Mouse (Mus musculus) naive thymus-derived CD4-positive, alpha-beta T cell, adult 2 months (primary cell): ENCODE results near the gene Ccdc136.

Experiments
- DNase-seq: peaks from one replicate; pipeline ENCODE4 v3.0.0-alpha.2; 2011; ENCODE audit warnings: low read depth

Ccdc136 gene

DNA sequence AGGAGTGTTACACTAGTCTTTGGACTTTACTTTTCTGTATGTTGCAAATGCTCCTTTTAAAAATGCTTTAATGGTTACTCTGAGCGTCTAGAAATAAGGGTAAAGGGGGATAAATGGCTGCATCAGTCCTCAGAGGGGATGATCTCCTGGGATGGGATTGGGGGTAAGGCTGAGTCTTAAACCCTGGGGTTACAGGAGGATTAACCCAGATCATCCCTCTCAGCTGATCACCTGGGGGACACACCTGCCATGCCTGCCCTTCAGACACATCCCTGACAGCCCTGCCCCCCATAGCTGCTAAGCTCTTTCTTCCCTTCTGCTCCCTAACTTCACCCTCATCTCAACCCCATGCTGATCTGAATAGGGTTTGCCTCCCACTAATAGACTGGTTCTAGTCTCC is 1.8 kb upstream of the Ccdc136 start:
- DNase-seq: no peak

DNA sequence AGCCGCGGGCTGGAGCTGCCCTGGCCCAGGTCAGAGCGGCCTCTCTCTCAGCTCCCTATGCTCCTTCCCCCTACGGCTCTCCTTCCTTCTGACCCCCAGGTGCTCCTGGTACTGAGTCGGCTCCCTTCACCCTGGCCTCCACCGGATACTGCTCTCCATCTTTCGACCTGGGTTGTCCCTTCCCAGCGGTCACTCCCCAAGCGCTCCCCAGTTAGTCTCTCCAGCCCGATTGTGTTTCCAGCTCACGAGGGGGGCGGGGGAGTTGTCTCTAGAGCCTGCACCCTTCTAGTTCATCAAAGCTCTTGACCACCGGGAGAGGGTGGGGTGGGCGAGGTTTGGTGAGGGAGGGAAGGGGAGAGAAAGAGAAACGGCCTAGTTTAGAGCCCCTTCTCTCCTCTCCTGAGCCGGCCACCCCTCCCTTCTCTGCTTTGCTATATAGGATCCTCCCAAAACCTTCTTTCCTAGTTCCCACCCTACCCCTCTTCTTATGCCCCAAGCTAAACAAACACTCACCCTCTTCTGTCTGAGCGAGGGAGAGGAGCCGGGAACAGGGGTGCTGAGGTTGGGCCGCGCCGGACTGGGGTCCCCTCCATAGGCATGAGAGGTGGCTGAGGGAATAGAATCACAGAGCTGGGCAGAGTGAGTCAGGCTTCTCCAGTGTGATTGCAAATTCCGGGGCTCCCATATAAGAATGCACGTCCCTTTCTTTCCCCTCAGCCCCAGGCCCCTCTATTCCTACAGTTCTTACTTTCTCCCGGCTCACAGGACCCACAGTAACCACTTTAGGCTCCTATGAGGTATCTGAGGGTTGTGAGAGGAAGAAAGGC is 818 bp downstream of the Ccdc136 start:
- no peak for DNase-seq

DNA sequence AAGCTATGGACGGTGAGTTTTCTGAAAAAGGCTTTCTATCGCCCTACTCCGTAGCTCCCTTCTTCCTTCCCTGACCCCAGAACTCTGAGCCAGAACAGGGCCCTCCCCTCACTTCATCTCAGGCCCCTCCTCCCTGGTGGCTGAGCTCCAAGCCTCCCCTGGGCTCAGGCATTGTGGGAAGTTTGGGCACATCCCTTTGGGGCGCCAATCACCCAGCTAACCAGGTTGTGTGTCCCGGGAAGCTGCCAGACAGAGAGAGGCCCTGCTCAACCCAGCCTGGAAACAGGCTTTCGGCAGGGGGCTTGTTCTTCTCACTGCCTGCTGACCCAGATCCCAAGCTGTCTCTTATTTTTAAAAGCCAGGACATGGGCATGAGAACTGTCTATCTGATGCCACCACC is 1.5 kb downstream of the Ccdc136 start:
- DNase-seq: no peak

DNA sequence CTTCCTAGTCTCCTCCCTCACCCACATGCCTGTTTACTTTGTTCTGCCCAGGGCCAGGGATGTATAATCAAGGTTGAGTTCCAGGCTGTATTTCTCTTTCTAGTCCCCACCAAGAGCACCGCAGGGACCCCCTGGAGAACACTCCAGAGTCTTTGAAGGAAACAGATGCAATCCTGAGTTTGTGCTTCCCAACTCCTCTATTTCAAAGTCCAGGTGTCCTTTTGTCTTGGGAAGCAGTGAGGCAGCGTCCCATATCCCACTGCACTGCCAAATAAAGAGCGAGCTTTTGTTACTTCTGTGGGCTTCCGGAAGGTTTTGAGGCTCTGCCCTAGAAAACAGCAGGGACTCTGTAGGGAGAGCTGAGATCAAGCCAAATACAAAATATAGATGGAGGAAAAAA is 3.7 kb downstream of the Ccdc136 start:
- DNase-seq: no peak

DNA sequence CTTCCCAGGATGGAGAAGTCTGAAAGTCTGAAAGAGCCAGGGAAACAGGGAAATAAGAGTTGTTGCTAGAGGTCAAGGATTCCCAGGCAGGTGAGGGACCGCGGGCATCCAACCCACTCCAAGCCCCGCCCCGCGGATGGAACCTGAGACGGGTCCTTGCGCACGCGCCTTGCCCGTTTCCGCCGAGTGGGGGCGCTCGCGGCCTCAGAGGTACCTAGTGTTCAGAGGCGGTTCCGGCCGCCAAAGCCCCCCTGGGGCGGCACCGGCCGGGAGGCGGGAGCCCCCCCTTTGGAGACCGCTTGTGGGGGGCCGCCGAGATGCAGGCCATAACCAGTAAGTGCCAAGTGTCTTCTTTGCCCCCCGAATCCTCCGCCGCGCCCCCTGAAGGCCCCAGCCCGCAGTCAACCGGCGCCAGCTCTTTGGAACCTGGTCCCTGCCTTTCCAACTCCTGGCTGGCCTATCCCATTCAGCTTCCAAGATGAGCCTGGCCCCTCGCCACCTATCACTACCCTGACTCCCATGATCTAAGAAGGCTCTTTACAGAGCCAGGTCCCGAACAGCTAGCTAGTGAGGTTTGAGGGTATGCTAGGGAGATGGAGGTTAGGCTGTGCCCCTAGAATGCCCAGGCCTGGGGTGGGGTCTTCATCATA is 6.7 kb downstream of the Ccdc136 start:
- no peak for DNase-seq

DNA sequence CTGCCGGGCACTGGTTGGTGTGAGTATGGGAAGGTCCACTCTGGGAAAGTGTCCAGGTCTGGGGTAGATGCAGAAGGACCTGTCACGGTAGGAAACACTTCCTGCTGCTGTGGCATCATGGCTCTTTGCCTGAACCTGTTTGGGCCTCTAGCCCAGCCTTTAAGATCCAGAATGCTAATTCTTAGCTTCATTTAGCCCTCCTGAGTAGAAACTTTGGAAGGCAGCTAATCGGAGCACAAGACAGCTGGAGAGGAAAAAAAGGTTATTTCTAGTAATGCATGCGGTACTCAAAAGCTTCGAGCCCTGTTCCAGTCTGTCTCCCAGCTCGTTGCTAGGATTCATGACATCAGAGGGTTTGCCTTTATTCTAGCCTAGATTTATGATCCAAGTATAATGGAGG is 10.3 kb downstream of the Ccdc136 start:
- DNase-seq: no peak

DNA sequence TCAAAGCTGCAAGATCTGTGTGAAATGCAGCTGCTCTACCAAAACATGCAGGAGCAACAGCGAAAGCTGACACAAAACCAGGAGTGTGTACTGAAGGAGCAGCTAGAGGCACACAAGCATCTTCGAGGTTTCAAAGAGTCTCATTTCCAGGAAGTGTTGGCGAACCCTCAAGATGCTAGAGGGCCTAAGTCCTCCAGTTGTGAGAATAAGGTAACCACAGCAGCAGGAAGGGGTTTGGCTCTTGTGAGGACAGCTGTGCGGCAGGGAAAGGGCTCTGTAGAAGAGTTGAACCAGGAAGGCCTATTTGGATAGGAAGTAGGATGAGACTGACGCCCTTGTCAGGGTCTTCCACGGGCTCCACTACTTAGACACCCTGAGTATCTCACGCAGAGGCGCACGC is 19.3 kb downstream of the Ccdc136 start:
- peak; percentile 61 for DNase-seq

DNA sequence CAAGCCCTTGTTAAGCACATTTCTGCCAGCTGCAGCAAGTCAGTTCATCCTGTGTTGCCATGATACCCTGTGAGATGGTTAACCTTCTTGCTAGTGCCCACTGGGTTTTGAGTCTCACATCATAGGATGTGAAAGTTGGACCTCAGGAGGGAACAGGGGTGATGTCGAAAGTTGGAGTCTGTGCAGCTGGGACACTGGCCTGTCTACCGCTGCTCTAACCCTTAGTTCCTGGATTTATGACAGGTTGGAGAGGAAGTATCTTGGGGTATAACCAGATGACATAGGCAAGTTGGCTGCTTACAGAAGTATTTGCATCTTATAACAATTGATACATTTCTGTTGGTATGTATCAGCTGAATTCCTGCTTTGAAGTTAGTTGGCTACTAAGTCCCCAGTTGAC is 24.5 kb downstream of the Ccdc136 start:
- DNase-seq: no peak

DNA sequence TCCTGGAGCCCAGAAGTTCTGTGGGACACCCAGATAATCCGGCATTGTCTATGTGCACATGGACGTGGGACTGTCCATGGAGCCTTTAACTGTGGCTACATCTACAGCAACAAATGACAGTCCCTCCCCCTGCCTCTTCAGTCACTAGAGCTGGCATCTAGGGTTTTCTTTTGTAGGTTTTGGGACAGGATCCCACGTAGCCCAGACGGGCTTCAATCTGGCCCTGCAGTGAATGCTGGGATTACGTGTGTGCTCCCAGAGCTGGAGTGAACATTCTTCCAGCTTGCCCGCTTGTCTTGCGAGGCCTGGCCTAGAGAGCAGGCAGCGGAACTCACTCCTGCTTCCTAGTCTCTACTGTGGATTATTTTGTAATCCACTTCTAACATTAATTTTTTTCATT is 29.0 kb downstream of the Ccdc136 start:
- no peak for DNase-seq

DNA sequence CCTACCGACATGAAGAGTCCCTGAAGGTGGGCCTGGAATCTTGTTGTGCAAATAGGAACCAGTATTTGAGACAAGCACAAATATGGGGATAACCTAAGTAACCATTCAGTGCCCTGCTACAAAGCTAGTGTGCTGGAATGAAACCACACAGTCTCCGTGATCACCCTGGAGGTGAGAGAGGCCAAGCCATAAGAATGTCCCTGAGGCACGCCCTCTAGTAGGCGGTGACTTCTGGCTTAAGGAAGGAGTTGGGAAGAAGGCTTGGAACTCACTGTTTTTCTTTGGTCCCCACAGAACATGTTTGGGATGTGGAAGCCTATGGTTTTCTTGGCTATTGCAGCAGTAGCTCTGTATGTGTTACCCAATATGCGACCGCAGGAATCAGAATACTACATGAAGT is 30.2 kb downstream of the Ccdc136 start:
- DNase-seq: no peak

DNA sequence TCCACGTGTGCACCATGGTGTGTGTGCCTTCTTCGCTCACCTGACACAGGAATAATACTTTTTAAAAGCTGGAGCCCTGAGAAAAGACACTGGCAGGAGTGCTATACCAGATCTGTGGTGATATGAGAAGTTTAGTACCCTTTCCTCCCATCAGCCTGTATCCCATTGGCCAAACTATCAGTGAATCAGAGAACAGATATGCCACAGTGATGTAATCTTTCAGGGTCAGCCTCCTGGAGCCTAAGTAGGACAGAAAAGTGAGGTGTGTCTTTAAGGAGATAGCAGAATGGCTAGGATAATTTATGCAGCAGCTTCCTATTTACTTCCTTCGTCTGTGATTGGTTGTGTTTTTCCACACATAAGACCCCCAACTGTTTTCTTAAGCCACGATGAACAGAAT is 32.1 kb downstream of the Ccdc136 start:
- DNase-seq: no peak

DNA sequence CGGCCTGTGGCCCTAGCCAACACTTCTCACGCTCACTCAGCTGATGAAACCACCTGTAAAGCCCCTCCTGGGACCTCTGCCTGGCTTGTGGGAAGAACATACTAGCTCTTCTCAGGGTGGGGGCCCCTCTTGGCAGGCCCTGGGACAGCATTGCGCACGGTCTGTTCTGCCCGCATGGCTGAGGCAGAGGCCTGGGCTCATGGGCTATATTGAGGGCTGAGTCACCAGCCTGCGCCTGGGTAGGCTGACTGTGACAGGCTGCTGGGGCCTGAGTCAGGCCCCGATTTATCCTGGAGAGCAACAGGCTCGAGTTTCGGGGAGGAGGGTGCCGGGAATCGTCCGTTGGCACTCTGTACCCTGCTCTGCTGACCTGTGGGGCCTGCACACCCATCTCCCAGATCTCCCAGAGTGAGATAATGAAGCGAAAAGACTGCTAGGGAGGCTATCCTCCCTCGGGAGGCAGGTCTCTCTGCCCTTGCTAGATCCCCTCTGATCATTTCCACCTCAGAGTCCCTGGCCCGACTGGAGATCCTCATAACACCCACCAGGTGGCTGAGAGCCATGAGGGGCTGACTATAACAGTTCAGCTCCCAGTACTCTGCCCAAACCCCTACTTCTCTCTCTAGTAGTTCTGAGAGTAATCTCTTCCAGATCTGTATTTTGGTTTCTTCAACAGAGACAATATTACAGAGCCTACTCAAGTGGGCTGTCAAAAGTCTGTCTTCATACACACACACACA is 34.7 kb downstream of the Ccdc136 start:
- no peak for DNase-seq

DNA sequence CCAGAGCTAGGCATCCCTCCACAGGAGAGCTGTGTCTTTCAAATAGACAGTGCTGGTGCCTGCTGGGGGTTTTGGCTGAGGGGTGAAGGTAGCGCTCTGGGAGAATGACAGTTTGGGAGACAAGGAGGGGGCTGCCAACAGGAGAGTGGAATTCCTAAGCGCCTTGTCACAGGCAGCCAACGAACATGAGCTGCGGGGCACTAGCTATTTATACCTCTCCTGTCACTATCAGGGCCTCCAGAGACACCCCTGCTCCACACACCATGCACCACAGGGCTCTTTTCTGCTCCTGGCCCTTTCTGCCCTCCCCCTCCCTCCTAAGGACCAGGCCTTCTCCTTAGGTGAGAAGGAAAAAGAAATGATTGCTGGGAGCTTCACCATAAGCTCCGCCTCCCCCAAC is 35.4 kb downstream of the Ccdc136 start:
- DNase-seq: no peak

DNA sequence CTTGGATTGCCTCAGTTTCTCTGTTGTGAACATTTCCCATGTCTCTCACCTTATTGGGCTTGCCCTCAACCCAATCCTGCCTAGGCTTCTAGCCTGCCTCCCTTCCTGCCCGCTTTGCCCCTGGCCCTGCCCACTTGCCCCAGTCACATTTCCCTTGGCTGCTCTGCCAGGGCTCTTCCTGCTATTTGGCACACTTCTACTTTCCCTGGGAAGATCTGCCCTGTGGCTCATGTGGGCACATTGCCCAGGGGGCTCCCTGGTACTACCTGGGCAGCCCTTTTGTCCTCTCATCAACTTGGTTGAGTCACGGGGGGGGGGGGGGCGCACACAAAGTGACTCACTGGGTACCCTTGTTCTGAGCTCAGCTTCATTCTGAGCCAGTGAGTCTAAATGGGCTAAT is 36.0 kb downstream of the Ccdc136 start:
- no peak for DNase-seq

DNA sequence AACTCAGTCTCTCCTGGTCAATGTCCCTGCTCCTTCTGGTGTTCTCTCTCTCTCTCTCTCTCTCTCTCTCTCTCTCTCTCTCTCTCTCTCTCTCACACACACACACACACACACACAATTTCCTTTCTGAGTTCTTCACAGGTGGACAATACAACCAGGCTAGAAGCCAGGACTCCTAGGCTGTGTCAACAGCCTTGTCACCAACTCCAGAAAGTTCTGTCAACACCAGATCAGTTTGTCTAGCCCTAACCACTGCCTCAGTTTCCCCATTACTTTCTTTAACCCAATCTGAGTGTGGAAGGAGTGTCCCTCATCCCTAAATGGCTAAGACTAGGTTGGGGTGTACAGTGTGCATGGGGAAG is 36.5 kb downstream of the Ccdc136 start:
- DNase-seq: no peak

DNA sequence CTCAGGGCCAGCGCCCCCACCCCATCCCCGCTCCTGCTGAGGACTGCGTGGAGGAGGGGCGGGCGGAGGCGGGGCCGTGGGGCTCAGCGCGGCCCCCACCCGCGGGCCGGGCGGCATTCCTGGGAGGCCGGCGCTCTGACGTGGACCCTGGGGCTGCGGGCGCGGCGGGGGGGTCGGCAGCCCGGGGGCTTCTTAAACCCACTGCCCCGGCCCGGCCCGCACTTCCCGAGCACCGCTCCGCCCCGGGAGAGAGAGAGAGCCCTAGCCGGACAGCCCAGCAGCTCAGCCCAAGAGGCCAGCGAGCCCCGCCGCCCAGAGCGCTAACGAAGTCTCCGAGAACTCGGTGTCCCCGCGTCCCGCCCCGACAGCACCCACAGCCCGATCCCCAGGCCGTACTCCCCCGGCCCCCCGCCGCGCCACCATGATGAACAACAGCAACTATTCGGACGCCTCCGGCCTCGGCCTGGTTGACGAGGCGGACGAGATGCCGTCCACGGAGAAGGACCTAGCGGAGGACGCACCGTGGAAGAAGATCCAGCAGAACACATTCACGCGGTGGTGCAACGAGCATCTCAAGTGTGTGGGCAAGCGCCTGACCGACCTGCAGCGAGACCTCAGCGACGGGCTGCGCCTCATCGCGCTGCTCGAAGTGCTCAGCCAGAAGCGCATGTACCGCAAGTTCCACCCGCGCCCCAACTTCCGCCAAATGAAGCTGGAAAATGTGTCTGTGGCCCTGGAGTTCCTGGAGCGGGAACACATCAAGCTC is 37.1 kb downstream of the Ccdc136 start, which contains the start of gene Flnc:
Flnc (plus strand) TSS at position 219 of the 766 bp plus-strand sequence.
- peak; percentile 28 for DNase-seq

DNA sequence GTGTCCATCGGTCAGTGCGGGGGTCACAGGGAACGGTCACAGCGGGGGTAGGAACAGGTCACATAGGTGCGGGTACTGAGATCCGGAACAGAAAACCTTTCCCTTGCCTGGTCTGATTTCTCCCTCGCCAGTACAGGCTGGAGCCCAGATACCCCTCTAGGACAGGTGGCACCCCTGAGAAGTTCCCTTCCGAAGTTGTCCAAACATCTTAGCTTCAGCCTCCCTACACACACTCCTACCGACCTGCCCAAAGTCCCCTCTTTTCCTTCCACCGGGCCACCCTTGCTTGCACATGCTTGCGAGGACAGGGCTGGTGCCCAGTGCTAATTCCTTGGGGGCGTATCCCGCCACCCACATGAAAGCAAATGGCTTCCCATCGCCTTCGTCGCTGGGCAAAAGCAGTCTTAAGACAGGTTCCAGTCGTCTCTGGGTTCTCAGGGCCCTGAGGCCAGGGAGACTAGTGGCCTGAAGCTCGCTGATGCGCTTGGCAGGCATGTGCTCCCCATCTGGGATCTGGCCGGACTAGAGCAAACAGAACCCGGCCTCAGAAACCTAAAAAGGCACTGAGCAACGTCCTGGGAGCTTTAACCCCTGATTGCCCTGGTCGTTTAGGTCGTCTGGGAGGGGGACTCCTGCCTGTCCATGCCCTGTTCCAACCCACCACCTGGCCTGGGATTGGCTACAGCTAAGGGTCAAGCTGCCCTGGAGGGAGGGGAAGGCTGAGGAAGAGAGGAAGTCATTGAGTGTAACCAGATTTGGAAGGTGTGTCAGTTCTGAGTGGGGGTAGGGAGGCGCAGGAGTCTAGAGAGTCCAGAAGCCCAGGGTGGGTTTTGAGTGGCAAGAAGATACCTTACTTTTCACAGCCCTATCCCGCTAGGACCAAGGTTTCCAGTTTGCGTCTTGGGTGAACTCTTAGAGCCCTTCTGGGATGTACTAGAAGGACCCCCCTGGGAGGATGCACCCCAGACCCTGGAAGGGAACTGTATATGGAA is 38.0 kb downstream of the Ccdc136 start:
- DNase-seq: no peak

DNA sequence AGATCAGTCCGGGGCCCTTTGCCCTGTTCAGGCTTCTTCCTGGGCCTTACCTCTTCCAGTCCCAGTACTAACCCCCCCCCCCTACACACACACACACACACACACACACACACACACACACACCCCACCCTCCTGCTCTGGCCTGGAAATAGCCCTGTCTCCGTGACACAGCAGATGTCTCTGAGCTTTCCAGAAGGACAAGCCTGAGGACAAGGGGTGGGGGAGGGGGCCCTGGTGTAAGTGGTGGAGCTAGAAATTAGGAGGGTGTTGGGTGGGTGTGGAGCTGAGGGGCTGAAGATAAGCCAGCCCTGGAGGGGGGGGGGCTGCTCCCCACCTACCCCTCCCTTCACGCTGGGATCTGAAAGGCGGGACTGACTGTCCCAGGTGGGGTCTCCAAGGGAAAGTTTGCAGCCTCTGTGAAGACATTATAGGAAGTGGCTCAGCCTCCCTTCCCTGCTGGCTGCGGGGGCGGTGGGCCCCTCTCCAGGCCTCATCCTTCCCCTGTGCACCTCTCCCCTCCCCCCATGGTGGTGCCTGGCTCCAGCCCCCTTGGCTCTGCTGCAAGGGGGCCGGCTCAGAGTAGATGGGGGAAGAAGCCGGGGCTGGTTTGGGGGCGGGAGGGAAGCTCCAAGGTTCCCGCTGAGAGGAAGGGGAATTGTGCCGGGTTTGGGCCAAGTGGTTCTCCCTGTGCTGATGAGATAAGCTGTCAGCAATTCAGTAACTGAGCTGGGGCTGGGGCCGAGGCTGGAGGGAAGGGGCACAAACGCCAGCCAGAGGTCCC is 39.0 kb downstream of the Ccdc136 start:
- no peak for DNase-seq

DNA sequence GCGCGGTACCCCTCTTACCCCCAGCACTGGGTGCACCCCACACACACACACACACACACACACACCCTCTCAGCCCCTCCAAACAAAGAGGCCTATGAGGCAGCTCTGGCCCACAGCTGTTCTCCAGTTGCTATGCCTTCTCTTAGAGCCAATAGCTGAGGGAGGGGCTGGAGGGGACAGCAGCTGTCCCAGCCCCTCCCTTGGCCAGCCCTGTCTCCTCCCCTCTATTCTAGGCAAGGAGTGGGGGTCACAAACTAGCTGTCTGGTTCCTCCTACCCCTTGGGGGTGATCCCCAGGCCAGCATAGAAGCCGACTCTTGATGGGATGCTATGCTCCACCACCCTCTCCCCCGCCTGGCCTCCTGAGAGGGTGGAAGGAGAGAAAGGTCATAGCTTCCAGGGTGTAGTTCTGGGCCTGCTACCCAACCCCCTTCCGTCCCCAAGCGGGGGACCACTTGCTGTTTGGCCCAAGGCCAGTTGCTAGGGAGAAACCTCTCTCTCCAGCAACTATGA is 39.9 kb downstream of the Ccdc136 start:
- DNase-seq: no peak

DNA sequence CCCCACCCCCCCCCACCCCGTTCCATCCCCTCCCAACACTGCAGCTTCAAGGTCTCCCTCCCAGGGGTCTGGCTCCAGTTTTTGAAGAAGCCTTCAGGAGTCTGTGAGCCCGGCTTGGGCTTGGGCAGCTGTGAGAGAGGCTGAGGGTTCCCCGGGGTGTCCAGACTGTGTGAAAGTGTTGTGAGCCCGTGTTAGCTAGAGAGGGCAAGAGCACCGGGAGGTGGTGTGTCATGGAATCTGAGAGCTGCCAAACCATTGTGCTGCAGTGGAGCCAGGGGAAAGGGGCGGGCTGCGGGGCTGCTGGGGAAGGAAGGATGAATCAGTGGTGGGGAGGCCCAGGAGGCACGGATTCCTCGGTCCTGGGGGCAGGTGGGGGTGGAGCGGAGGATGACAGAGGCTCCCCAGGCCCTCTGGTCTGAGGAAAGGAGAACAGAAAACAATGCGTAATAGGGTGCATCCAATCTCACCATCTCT is 40.4 kb downstream of the Ccdc136 start:
- no peak for DNase-seq
